Mouse (Mus musculus) lung, postnatal 25 days (tissue): Measurements from ENCODE around the gene Rinl.

Experiments used
- DNase-seq: peaks from one replicate; pipeline ENCODE4 v3.0.0; 2022; ENCODE audit warnings: low spot score

Gene Rinl

GRCm38 (mm10) chr7:28823932-28824331 is 35.2 kb downstream of the Rinl start:
- DNase-seq, result no peak

GRCm38 (mm10) chr7:28824941-28825685 is 36.3 kb downstream of the Rinl start, which contains the start of gene Ech1:
Ech1 (plus strand) TSS chr7:28825217.
- peak; percentile 94 for DNase-seq

- no peak for DNase-seq
Observed at GRCm38 (mm10) chr7:28825686-28826401, 37.1 kb downstream of the Rinl start.

GRCm38 (mm10) chr7:28826402-28826772 is 37.6 kb downstream of the Rinl start:
- DNase-seq, result no peak

- DNase-seq, result peak; percentile 50
Observed at GRCm38 (mm10) chr7:28827338-28827737, 38.6 kb downstream of the Rinl start.

- no peak for DNase-seq
Observed at GRCm38 (mm10) chr7:28829821-28830220, 41.1 kb downstream of the Rinl start.

GRCm38 (mm10) chr7:28830981-28831380 is 42.2 kb downstream of the Rinl start:
- DNase-seq, result no peak

GRCm38 (mm10) chr7:28831411-28832125 is 42.8 kb downstream of the Rinl start:
- DNase-seq, result no peak

- no peak for DNase-seq
Observed at GRCm38 (mm10) chr7:28832137-28832536, 43.4 kb downstream of the Rinl start.

GRCm38 (mm10) chr7:28833723-28834347 is 45.1 kb downstream of the Rinl start, which contains the start of gene Lgals4:
Lgals4 (plus strand) TSS chr7:28833854.
- no peak for DNase-seq

- DNase-seq, result no peak
Observed at GRCm38 (mm10) chr7:28836936-28837335, 48.2 kb downstream of the Rinl start.

- DNase-seq, result peak; percentile 51
Observed at GRCm38 (mm10) chr7:28838331-28838730, 49.6 kb downstream of the Rinl start.

- no peak for DNase-seq
Observed at GRCm38 (mm10) chr7:28847273-28847672, 58.5 kb downstream of the Rinl start.
